Mouse (Mus musculus) heart, embryonic 13.5 days (tissue): ENCODE data around the gene Rufy4. TPM values are rescaled to one million over a fixed set of nuclear protein-coding genes. Genes with fewer than 3 reads are reported as not detected.

Experiments
- ATAC-seq: fragments of 200-750 bp; cut with Nextera tagmentation; 2 replicates; pipeline ENCODE4 v1.8.0; 2017; ENCODE audit warnings: moderate TSS enrichment; ENCODE audit not compliant: insufficient number of reproducible peaks, low FRiP score, low TSS enrichment; ENCODE audit errors: extremely low read depth
- H3K27ac ChIP-seq: fragments of 300-500 bp; sonication (generic); replicated peaks from 2 replicates; pipeline ENCODE4 v1.5.1; 2015; ENCODE audit warnings: moderate library complexity, mild to moderate bottlenecking, inconsistent platforms
- H3K27me3 ChIP-seq: fragments of 300-500 bp; sonication (generic); replicated peaks from 2 replicates; pipeline ENCODE4 v1.6.1; 2015; ENCODE audit warnings: mild to moderate bottlenecking, inconsistent platforms
- H3K36me3 ChIP-seq: fragments of 300-500 bp; sonication (generic); 2 replicates; pipeline ENCODE4 v1.6.1; 2015; ENCODE audit warnings: mild to moderate bottlenecking, inconsistent platforms
- H3K4me1 ChIP-seq: fragments of 300-500 bp; sonication (generic); 2 replicates; pipeline ENCODE4 v1.6.1; 2015; ENCODE audit warnings: inconsistent platforms
- H3K4me2 ChIP-seq: fragments of 300-500 bp; sonication (generic); 2 replicates; pipeline ENCODE4 v1.6.1; 2015; ENCODE audit warnings: inconsistent platforms, mild to moderate bottlenecking, moderate library complexity
- H3K4me3 ChIP-seq: fragments of 300-500 bp; sonication (generic); 2 replicates; pipeline ENCODE4 v1.5.1; 2015; ENCODE audit warnings: moderate library complexity, mild to moderate bottlenecking, inconsistent platforms
- H3K9ac ChIP-seq: fragments of 300-500 bp; sonication (generic); 2 replicates; pipeline ENCODE4 v1.6.1; 2015; ENCODE audit warnings: inconsistent platforms, mild to moderate bottlenecking, moderate library complexity
- H3K9me3 ChIP-seq: fragments of 300-500 bp; sonication (generic); 2 replicates; pipeline ENCODE4 v1.6.1; 2016; ENCODE audit warnings: inconsistent platforms
- WGBS: fragments of 180-500 bp; shearing (Covaris S2); methylation state at CpG from one replicate; pipeline ENCODE4 v1.1.7; 2015; ENCODE audit warnings: mixed read lengths; 5-methylcytosine and 5-hydroxymethylcytosine counted together
- polyA plus RNA-seq: library from polyadenylated mRNA; unstranded; fragments of >200 nt; fragmentation: Nextera tagmentation; extraction: Ambion mirVana; gene quantifications from 2 replicates; pipeline ENCODE4 v1.2.1, GENCODE M21; 2015

Gene Rufy4
- polyA plus RNA-seq, 1 experiment from 2014 or later = 0.48 TPM

DNA sequence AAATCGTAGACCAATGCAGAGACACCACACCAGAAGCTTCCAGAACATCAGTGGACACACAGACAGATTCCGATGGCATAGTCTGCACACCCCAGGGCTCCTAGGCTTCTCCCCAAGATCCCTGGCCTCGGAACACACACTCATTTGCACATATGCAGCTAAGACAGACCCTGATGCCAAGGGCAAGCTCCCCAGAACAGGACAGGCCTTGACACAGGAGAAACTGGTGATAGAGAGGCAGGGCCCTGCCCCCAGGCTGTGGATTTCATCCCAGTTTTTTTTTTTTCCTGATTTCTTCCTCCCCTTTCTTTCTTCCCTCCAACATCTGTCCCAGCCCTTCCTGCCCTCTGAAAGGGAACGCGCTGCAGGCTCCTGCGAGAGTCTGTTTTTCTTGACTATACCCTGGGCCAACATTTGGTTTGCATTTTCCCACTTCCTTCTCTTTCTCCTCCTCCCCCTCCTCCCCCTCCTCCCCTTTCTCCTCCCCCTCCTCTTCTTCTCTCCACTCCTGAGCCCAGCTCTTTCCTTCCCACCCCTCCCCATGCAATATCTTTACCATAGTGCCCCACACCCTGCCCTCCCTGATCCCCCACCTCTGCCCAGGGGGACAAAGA is 33.6 kb upstream of the Rufy4 start:
- no peaks in the 10 kb centered on the region for H3K36me3 ChIP-seq
- H3K9me3 ChIP-seq = no peaks in the 10 kb centered on the region
- no peak overlapping the region for H3K4me3 ChIP-seq
- peak overlapping the region; percentile 61 for H3K4me2 ChIP-seq
- peaks cover 22% of the 10 kb centered on the region for H3K27me3 ChIP-seq
- whole genome bisulfite sequencing = 36% methylated on average over 6 of the region's 6 CpGs
- H3K9ac ChIP-seq = peak overlapping the region; percentile 58
- H3K4me1 ChIP-seq = peaks cover 67% of the 10 kb centered on the region
- H3K27ac ChIP-seq = peak overlapping the region; percentile 88
- 0 out of 2 replicates have a peak, but pooled peaks have one; percentile 23 for ATAC-seq

- WGBS = 66% methylated on average over 10 of the region's 10 CpGs
- Histone ChIP-seq H3K9me3 (no peaks in the 10 kb centered on the region), H3K4me3 (no peak overlapping the region), H3K4me1 (peaks cover 71% of the 10 kb centered on the region), H3K36me3 (no peaks in the 10 kb centered on the region), H3K27ac (peak overlapping the region; percentile 75), H3K9ac (no peak overlapping the region), H3K4me2 (no peak overlapping the region), H3K27me3 (peaks cover 24% of the 10 kb centered on the region)
- ATAC-seq = no peak
Measured at GRCm38 (mm10) chr1:74092242-74092641, 33.1 kb upstream of the Rufy4 start.

DNA sequence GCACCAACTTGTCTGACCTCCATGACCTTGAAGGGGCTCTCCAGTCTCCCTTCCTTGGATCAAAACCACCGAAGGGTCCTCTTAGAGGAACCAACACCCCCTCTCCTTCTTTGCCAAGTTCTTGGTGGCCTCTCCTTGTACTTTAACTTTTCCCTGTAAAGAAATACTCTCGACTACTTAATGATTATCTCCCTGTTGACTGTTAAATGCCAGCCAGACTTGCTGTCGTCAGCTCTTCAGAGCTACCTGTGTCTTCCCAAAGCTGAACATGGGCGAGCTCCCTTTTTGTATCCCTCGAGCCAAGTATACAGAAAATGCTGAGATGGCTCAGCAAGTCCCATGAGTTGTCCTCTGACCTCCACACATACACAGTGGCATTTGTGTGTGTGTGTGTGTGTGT is 31.9 kb upstream of the Rufy4 start:
- Histone ChIP-seq H3K36me3 (no peaks in the 10 kb centered on the region), H3K4me2 (no peak overlapping the region), H3K4me3 (no peak overlapping the region), H3K27me3 (peaks cover 34% of the 10 kb centered on the region), H3K9ac (no peak overlapping the region), H3K9me3 (no peaks in the 10 kb centered on the region), H3K4me1 (peaks cover 83% of the 10 kb centered on the region), H3K27ac (no peak overlapping the region)
- WGBS = 64% methylated on average over 5 of the region's 5 CpGs
- no peak for ATAC-seq

DNA sequence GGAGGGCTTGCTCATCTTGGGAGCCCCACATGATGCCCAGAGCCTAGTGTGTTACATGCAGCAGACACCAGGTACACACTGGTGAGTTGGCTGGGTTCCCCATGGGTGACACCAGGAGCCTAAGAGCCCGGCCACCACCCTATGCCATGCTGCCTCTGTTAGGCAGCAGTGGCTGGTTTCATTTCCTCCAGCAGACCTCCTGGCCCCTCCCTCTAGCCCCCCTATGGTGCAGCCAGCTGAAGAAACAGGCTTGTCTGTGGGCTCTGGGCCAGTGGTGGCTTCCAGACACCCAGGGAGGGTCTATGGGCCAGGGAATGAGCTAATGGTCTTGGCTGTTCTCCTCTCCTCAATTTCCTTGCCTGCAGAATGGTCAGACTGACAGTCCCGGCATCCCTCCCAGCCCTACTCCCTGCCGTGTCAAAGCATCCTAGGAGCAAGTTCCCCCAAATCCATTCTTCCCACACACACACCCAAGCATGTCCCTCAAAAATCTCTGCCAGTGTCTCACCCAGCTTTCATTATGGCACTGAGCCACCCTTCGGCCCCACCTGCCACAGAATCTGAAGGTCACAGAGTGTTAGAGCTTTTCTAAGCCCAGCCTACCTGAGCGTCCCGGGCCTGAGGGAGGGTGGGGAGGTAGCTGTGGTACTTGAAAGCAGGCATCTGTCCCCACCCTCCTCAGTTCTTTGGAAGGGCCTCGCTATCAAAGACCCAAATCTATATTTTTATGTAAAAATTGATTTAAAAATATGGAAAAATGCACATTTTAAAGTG is 30.7 kb upstream of the Rufy4 start:
- Histone ChIP-seq H3K36me3 (no peaks in the 10 kb centered on the region), H3K27me3 (peaks cover 38% of the 10 kb centered on the region), H3K9ac (peak overlapping the region; percentile 40; the same call in 1 of the 2 replicates), H3K27ac (no peak overlapping the region), H3K4me3 (no peak overlapping the region), H3K4me2 (no peak overlapping the region), H3K9me3 (no peaks in the 10 kb centered on the region), H3K4me1 (peaks cover 88% of the 10 kb centered on the region)
- WGBS = 39% methylated on average over 7 of the region's 7 CpGs
- ATAC-seq = no peak

DNA sequence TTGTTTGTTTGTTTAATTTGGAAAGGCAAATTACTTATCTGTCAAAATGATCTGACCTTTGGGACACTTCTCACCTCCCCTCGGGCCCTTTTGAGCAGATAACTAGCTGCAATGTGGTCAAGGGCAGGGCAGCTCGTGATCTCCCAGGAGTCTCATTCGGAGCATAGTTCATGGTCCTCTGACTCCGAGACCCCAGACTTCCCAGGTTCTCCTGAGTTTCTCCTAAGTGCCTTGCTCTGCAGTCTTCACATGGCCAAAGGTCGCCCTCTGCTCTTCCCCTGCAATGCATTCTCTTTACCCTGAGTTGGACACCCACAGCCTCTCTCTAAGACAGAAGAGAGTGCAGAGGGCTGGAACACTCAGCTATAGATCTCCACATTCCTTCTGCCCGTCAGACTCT is 30.0 kb upstream of the Rufy4 start:
- H3K9ac ChIP-seq = no peak overlapping the region
- H3K4me3 ChIP-seq = no peak overlapping the region
- H3K4me2 ChIP-seq = no peak overlapping the region
- H3K36me3 ChIP-seq = no peaks in the 10 kb centered on the region
- peaks cover 88% of the 10 kb centered on the region for H3K4me1 ChIP-seq
- no peak for ATAC-seq
- WGBS = 47% methylated on average over 6 of the region's 6 CpGs
- H3K27ac ChIP-seq = 0 out of 2 replicates have a peak overlapping the region, but pooled peaks have one; percentile 39
- H3K9me3 ChIP-seq = no peaks in the 10 kb centered on the region
- peaks cover 43% of the 10 kb centered on the region for H3K27me3 ChIP-seq

DNA sequence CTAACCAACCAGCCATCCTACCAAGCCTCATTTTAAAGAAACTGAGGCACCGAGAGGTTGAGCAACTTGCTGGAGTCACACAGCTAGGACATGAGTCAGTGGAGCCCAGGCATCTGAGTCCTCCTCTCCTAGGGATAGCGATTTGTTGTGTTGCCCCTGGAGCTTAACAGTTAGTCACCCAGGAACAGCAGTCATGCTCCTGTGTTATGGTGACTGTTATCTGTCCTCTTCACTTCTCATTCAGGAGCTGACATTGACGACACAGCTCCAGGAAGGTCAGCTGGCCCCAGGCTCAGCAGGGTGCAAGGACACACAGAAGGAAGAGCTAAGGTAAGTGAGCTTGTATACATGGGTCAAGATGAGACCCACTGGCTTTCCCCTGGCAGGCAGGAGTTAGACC is 29.6 kb upstream of the Rufy4 start:
- H3K36me3 ChIP-seq = no peaks in the 10 kb centered on the region
- H3K4me1 ChIP-seq = peaks cover 84% of the 10 kb centered on the region
- H3K4me3 ChIP-seq = no peak overlapping the region
- H3K9me3 ChIP-seq = no peaks in the 10 kb centered on the region
- H3K4me2 ChIP-seq = no peak overlapping the region
- no peak for ATAC-seq
- H3K27ac ChIP-seq = 0 out of 2 replicates have a peak overlapping the region, but pooled peaks have one; percentile 39
- H3K27me3 ChIP-seq = peaks cover 47% of the 10 kb centered on the region
- WGBS = 32% methylated on average over 3 of the region's 3 CpGs
- no peak overlapping the region for H3K9ac ChIP-seq

DNA sequence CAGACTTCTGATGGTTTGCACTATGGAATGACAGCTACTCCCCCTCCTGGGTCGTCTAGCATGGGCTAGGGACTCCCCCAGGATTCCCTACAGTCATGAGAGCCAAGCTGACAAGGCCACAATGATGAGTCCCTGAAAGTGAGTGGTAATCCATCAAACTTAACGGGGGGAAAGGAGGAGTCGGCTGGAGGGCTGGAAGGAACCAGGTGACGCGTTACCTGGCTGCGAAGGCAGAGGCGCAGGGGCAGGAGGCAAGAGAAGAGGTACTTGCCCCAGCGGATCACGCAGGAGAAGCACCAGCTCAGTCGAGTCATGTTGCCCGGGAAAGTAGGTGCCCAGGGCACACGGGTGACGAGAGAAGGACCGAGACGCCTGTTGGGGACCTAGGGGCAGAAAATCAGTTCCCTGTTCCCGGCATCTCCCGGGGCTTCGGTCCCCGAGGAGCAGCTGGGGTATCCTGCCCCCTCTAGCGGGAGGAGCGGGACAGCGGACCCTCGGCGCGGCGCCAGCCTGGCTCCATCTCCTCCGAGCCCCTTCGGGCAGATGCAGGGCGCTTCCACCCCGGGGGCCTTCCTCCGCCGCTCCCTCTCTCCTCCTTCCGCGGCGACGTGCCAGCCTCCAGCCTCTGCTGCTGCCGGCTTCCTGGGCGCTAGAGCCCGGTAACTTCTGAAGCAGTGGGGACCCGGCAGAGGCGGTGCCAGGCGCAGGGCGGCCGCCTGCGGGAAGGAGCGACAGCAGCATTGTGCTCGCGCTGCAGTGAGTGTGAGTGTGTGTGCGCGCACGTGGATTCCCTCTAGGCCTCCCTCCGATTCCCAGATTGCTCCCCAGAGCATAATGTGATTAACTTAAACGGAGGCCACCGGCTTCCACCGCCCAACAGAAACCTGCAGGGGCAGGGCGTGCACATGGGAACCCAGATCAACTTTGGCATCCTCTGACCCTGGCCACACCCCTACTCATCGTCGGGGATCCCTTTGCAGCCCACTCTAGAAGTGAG is 27.0 kb upstream of the Rufy4 start:
- peaks cover 72% of the 10 kb centered on the region for H3K4me1 ChIP-seq
- H3K9me3 ChIP-seq = no peaks in the 10 kb centered on the region
- H3K27ac ChIP-seq = peak overlapping the region; percentile 52
- peak overlapping the region; percentile 84 for H3K9ac ChIP-seq
- no peaks in the 10 kb centered on the region for H3K36me3 ChIP-seq
- under 1% methylated on average over 58 of the region's 58 CpGs for WGBS
- no peak for ATAC-seq
- peak overlapping the region; percentile 60 for H3K4me3 ChIP-seq
- H3K4me2 ChIP-seq = peak overlapping the region; percentile 95
- H3K27me3 ChIP-seq = peaks cover 56% of the 10 kb centered on the region

DNA sequence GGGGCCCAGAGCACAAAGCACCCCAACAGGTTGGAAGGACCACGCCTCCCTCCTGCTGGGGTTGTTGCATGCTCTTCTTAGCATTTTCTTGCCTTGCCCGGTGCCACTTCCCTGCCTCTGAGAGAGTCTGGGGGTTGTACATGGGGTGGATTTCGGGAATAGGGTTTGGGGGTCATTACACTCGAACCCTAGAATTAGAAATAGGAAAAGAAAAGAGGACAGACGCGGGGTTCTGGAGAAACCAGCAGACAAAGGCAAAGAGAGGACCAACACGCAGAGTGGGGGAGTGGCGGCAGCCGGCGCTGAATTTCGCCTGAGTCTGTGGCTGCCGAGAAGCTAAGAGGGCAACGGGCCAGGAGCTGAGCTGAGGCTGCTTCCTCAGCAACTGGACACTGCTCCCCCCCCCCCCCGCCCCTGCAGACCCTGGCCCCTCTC is 26.3 kb upstream of the Rufy4 start:
- Histone ChIP-seq H3K27ac (peak overlapping the region; percentile 52), H3K36me3 (no peaks in the 10 kb centered on the region), H3K4me1 (peaks cover 78% of the 10 kb centered on the region), H3K27me3 (peaks cover 56% of the 10 kb centered on the region), H3K9ac (peak overlapping the region; percentile 84), H3K9me3 (no peaks in the 10 kb centered on the region), H3K4me2 (peak overlapping the region; percentile 95), H3K4me3 (peak overlapping the region; percentile 60)
- 0% methylated on average over 13 of the region's 14 CpGs for WGBS
- no peak for ATAC-seq

DNA sequence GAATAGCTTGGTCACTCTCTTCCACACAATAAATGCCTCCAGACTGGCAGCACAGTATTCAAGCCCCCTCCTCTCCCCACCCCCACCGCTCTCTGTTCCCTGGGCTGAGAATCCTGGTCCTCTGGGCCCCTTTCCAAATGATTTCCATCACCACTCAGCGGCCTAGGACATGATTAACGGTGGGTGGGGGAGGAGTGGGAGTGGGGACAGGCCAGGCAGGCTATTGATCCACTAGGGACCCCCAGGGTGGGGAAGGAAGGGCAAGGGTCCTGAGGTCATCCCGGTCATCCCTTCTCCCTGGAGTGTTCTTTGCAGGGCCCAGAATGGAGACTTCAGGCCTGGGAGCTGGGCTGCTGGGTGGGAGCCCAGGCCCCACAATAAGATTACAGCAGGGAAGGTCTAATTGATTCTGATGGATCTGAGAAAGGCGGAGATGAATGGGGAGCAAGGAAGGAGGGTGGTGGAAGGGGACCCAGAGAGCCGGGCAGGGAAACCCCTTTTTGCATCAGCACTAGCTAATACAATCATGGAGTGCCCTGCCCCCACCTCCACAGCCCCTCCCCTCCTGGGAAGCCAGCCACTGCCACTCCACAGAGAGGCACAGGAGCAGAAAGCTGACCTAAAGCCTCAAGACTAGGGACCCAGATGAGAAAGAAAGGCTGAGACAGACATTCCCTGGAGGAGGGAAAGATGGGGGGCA is 21.5 kb upstream of the Rufy4 start:
- Histone ChIP-seq H3K9me3 (no peaks in the 10 kb centered on the region), H3K27ac (peak overlapping the region; percentile 54), H3K36me3 (no peaks in the 10 kb centered on the region), H3K4me3 (no peak overlapping the region), H3K9ac (0 out of 2 replicates have a peak overlapping the region, but pooled peaks have one; percentile 53), H3K4me2 (no peak overlapping the region), H3K4me1 (peaks cover 49% of the 10 kb centered on the region), H3K27me3 (peaks cover 27% of the 10 kb centered on the region)
- WGBS = 35% methylated on average over 6 of the region's 6 CpGs
- ATAC-seq = peak; percentile 14; the same call in 1 of the 2 replicates

- ATAC-seq = no peak
- H3K27me3 ChIP-seq = peaks cover 9% of the 10 kb centered on the region
Measured at GRCm38 (mm10) chr1:74105660-74106059, 19.7 kb upstream of the Rufy4 start.

More at GRCm38 (mm10) chr1:74105660-74106059, 19.7 kb upstream of the Rufy4 start:
- Histone ChIP-seq H3K4me1 (peaks cover 39% of the 10 kb centered on the region), H3K36me3 (no peaks in the 10 kb centered on the region), H3K27ac (no peak overlapping the region), H3K9ac (no peak overlapping the region), H3K4me2 (no peak overlapping the region), H3K4me3 (no peak overlapping the region), H3K9me3 (no peaks in the 10 kb centered on the region)
- WGBS = 82% methylated on average over 4 of the region's 4 CpGs
